Mouse (Mus musculus): ENCODE data around the gene Far2.

DNA sequence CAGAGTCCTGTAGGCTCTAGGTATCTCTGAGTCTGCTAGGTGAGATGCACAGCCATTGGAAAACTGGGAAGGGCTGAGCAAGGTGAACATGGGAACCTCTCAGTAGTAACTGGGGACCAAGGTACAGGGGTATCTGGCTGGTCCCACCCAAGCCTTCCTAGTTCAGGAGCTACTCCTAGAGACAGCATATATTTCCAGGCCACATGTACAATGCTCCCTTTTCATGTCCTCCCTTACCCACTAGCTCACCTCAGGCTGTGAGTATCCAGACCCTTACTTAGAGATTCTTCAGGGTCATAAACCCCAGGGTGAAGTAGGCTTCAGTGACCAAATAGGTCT lies 560 bp downstream of the Far2 start:
- no peak for TF ChIP-seq POLR2A (IDR thresholded peaks at IDR 0.05; ENCODE audit: borderline replicate concordance, insufficient read depth, low read length)
- no peak for TF ChIP-seq CTCF (IDR thresholded peaks at IDR 0.05; ENCODE audit: borderline replicate concordance, insufficient read depth, low read depth, low read length)
